Mouse (Mus musculus): ENCODE results near the gene Slc23a4.

DNA sequence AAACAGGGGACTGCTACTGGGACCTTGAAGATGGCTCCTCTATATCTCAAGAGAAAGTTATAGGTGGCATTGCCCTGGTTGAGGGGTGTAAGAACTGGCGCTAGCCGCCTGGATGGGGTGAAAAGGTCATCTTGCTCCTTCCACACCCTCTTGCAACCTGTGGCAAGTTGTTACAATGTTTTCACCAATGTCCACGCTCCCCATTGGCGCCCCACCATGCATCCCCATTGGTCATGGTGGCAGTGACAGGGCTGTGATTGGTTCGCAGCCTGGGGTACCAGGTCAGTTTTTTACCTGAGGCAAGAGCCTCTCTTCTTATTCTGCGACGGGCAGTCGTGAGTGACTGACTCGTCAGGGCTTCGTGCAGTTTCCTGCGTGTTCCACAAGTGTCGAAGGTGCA lies 67.6 kb downstream of the Slc23a4 start:
- no peak for TF ChIP-seq POLR2A (IDR thresholded peaks at IDR 0.05; ENCODE audit: borderline replicate concordance, control insufficient read depth, low read depth, low read length)
- TF ChIP-seq CTCF (IDR thresholded peaks at IDR 0.05; ENCODE audit: control insufficient read depth, insufficient read depth, low read length): no peak
